Mouse (Mus musculus): ENCODE measurements around the gene Fmo5. TPM values are rescaled to one million over a fixed set of nuclear protein-coding genes. Genes with fewer than 3 reads are reported as not detected.

The Fmo5 gene
- polyA plus RNA-seq, 1 experiment from 2014 or later, result 2.8 TPM

GRCm38 (mm10) chr3:97702448-97703080 is 74.0 kb downstream of the Fmo5 start:
- no peak overlapping the region for H3K4me3 ChIP-seq (ENCODE audit: low read depth, low read length)
- H3K9ac ChIP-seq (ENCODE audit: low read depth, low read length), result no peak overlapping the region
- H3K4me2 ChIP-seq, result no peak overlapping the region
- H3K36me3 ChIP-seq (ENCODE audit: control insufficient read depth, insufficient read depth, low read length), result peaks cover 8% of the 10 kb centered on the region; the same call in 1 of the 2 replicates
- no peak for ATAC-seq (replicated peaks; ENCODE audit: insufficient number of reproducible peaks, low FRiP score, low TSS enrichment)
- H3K9me3 ChIP-seq (replicated peaks; ENCODE audit: control insufficient read depth, low read length), result no peaks in the 10 kb centered on the region
- H3K4me1 ChIP-seq (ENCODE audit: control insufficient read depth, insufficient read depth, low read length), result no peaks in the 10 kb centered on the region
- no peaks in the 10 kb centered on the region for H3K27me3 ChIP-seq (ENCODE audit: control insufficient read depth, insufficient read depth, low read length)
- WGBS (ENCODE audit: insufficient replicate concordance), result 82% methylated on average over 11 of the region's 11 CpGs
- H3K27ac ChIP-seq (ENCODE audit: low read depth, low read length), result no peak overlapping the region

Small RNA genes within 50 kb of the gene (microRNA-seq; reads per million reads assigned to microRNA genes)
- gene Mir7225 (ENCODE audit: borderline number of aligned reads), result not detected

Other genes with a start within 250 kb of the Fmo5 start
- gene Olfr1402, start 206.8 kb upstream of the Fmo5 start, polyA plus RNA-seq (2014; fragmentation: Nextera tagmentation; extraction: Ambion mirVana), result not detected in 2 replicates
- 14.5 and 18.4 TPM in 2 replicates for gene Chd1l, start 18.6 kb upstream of the Fmo5 start, polyA plus RNA-seq (2014; fragmentation: Nextera tagmentation; extraction: Ambion mirVana)
- 16.0 and 23.3 TPM in 2 replicates for gene Prkab2, start 29.4 kb downstream of the Fmo5 start, polyA plus RNA-seq (2014; fragmentation: Nextera tagmentation; extraction: Ambion mirVana)
- not detected in 2 replicates for gene Gm17651, start 45.9 kb downstream of the Fmo5 start, polyA plus RNA-seq (2014; fragmentation: Nextera tagmentation; extraction: Ambion mirVana)